Mouse (Mus musculus) neutrophil, adult 5-6 weeks (primary cell): Measurements from ENCODE around the gene Gm49342. TPM values are rescaled to one million over a fixed set of nuclear protein-coding genes. Genes with fewer than 3 reads are reported as not detected.
A peak's percentile ranks its signal among the peaks of the same experiment; 100 is the strongest.
"Not testable (repeated sequence)": the region's sequence is repeated elsewhere in the genome, so short reads cannot be mapped to it uniquely, and the experiment has no call there.

Experiments used
- ATAC-seq: fragments of 151-379, 151-347 bp; 2 replicates; pipeline ENCODE4 v1.8.0; 2017; ENCODE audit warnings: mild to moderate bottlenecking, moderate TSS enrichment; ENCODE audit not compliant: insufficient number of reproducible peaks, poor library complexity, low FRiP score, severe bottlenecking; ENCODE audit errors: extremely low read depth
- total RNA-seq: library from RNA; stranded (forward); fragments of 200-1000 nt; gene quantifications from 2 replicates; pipeline ENCODE4 v1.2.3, GENCODE M21; 2017

Gene Gm49342
- total RNA-seq, 1 experiment from 2014 or later: not detected

- ATAC-seq: peak; percentile 94
Measured at GRCm38 (mm10) chr14:50930754-50931492, 13.4 kb upstream of the Gm49342 start, which contains the start of the genes Pip4p1 and Pnp. Pip4p1 (minus strand) TSS chr14:50930856. Pnp (plus strand) TSS chr14:50931082.

- ATAC-seq: no peak
Measured at GRCm38 (mm10) chr14:50931493-50932020, 12.8 kb upstream of the Gm49342 start.

GRCm38 (mm10) chr14:50936649-50937048 lies 7.7 kb upstream of the Gm49342 start:
- ATAC-seq: no peak

GRCm38 (mm10) chr14:50938119-50938908 lies 6.0 kb upstream of the Gm49342 start:
- ATAC-seq: no peak

GRCm38 (mm10) chr14:50938940-50939339 lies 5.4 kb upstream of the Gm49342 start:
- ATAC-seq: peak; percentile 76; the same call in 1 of the 2 replicates

GRCm38 (mm10) chr14:50944668-50945033 lies 334 bp downstream of the Gm49342 start:
- peak; percentile 74 for ATAC-seq

- not testable (repeated sequence) for ATAC-seq
Measured at GRCm38 (mm10) chr14:50945081-50945480, 764 bp downstream of the Gm49342 start.

- ATAC-seq: not testable (repeated sequence)
Measured at GRCm38 (mm10) chr14:50945526-50945925, 1.2 kb downstream of the Gm49342 start.

GRCm38 (mm10) chr14:50955487-50955886 lies 11.2 kb downstream of the Gm49342 start:
- no peak for ATAC-seq

GRCm38 (mm10) chr14:50955942-50956508 lies 11.7 kb downstream of the Gm49342 start, which contains the start of gene Pnp2:
Pnp2 (plus strand) TSS chr14:50955992.
- peak; percentile 86 for ATAC-seq

- not testable (repeated sequence) for ATAC-seq
Measured at GRCm38 (mm10) chr14:50956724-50957123, 12.4 kb downstream of the Gm49342 start.

- not testable (repeated sequence) for ATAC-seq
Measured at GRCm38 (mm10) chr14:50957146-50957545, 12.8 kb downstream of the Gm49342 start.

GRCm38 (mm10) chr14:50958289-50958995 lies 14.1 kb downstream of the Gm49342 start:
- ATAC-seq: not testable (repeated sequence)

- no peak for ATAC-seq
Measured at GRCm38 (mm10) chr14:50968216-50968980, 24.1 kb downstream of the Gm49342 start.

GRCm38 (mm10) chr14:50969041-50969440 lies 24.7 kb downstream of the Gm49342 start:
- no peak for ATAC-seq

- no peak for ATAC-seq
Measured at GRCm38 (mm10) chr14:50969558-50970544, 25.5 kb downstream of the Gm49342 start.

GRCm38 (mm10) chr14:50970822-50971221 lies 26.5 kb downstream of the Gm49342 start:
- peak; percentile 56 for ATAC-seq
